Mouse (Mus musculus) fat pad, adult 2 months (tissue): ENCODE data around the gene Eef1akmt3.

Experiments
- DNase-seq: peaks from one replicate; pipeline ENCODE4 v3.0.0-alpha.2; 2011; ENCODE audit warnings: low read depth, low spot score; ENCODE audit errors: extremely low read depth

Gene Eef1akmt3

DNA sequence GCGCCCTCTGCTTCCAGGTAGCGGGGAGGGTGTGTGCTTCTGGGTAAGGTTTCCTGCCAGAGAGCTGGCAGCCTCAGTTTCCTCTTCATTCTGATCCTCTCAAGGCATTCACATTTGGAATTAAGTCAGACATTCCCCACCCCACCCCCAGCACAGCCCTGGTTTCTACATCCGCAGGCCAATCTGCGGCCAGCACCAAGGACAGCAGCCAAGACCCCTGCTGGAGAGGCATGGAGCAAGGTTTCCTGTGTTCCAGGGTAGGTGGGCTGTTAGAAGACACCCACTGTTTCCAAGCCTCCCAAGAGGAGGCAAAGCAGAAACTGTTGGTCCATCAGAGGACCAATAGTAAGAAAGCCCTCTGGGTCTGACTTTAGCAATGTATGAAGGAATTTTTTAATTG is 13.3 kb upstream of the Eef1akmt3 start:
- DNase-seq, result no peak

DNA sequence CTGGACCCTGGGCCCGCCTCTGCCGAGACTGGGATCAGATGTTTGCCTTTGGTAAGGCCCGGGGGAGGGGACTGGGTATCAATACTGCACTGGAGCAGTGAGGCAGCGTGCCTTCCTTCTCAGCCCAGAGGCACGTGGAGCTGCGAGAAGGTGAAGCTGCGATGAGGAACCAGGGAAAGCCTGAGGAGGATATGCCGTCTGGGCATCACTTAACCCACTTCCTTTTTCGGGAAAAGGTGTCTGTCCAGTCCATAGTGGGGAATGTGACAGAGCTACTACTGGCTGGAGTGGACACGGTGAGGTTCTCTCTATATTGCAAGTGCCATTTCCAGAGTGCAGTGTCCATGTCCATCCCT is 8.8 kb upstream of the Eef1akmt3 start:
- no peak for DNase-seq

DNA sequence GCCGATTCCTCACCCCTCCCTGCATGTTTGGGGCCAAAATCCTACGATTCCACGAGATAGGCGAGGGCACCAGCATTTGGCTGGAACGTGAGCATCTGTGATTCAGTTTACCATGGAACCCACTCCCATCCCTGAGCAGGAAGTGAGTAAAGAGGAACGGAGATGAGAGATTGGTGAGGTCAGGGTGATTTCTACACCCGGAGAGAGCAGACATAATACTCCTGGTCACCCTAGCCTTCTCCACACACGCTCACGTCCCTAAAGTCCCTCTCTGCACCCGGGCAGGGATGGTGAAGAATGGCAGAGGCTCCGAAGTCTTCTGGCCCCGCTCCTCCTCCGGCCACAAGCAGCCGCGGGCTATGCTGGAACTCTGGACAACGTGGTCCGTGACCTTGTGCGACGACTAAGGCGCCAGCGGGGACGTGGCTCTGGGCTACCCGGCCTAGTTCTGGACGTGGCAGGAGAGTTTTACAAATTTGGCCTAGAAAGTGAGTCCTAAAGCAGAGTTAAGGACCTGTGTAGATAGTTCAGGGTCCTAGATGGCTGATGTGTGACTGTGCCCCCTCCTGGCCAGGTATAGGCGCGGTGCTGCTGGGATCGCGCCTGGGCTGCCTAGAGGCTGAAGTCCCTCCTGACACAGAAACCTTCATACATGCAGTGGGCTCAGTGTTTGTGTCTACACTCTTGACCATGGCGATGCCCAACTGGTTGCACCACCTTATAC is 8.2 kb upstream of the Eef1akmt3 start:
- no peak for DNase-seq

DNA sequence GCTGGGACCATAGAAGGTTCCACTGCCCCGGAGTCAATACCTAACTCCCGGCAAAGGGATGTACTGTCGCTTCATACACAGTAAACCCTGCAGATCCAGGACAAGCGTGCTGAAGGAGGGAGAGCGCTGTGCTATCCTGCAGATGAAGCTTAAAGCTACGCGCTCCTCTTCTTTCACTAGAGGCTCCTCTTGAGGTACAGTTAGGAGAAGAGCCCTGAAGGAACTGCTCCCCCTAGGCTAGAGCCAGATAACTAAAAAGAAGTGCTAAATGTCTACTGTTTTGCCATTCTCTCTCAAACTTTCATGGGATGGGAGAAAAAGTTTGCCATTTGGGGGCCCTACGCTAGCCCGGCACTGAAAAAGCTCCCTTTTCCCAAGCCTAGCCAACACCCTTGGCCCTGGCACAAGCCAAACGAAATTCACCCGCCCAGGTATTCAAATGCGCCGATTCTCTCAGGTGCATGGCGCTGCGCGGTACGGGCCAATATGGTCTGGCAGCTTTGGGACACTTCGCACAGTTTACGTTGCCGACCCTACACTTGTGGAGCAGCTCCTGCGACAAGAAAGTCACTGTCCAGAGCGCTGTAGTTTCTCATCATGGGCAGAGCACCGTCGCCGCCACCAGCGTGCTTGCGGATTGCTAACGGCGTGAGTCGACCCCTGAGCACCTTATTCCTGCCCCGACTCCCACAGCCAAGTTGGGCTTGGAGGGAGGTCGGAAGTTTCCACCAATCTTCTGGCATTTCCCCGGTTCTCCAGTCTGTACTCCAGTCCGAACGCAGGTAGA is 7.5 kb upstream of the Eef1akmt3 start:
- no peak for DNase-seq

DNA sequence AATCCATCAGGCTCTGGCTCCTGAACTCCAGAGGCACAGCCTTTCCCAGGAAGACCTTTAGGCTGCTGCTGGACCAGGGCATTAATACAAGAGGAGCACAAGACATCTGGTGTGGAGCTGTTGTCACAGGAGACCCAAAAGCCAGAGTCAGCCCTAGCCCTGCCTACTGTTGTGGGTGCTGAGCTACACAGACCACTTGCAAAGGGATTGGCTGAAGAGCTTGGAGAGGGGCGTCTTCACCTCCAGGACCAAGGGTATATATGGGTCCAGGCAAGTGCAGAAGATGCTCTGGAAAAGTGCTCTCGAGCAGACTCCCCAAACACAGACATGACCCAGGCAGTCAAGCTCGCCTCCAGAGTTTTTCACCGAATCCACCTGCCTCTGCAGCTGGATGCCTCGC is 6.6 kb upstream of the Eef1akmt3 start, which contains the start of gene Cyp27b1:
Cyp27b1 (plus strand) TSS at position 297 of the 400 bp plus-strand sequence.
- DNase-seq, result no peak

DNA sequence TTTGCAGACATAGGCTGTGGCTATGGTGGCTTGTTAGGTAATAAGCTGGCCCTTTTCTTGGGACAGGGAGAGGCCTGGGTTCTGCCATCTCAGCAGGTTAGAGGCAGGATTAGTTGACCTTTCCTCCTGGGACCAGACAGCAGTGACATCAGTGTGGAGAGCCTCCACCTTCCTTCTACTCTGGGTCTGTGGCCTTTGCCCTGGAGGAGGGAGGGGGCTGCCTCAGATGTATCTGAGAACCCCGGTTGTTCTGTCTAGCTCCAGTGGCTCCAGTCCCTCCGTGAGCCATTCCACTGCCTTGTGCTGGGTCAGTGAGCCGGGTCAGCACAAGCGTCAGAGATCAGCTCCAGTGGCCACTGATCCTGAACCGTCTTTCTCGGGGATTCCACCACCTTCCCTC is 1.9 kb upstream of the Eef1akmt3 start:
- no peak for DNase-seq

DNA sequence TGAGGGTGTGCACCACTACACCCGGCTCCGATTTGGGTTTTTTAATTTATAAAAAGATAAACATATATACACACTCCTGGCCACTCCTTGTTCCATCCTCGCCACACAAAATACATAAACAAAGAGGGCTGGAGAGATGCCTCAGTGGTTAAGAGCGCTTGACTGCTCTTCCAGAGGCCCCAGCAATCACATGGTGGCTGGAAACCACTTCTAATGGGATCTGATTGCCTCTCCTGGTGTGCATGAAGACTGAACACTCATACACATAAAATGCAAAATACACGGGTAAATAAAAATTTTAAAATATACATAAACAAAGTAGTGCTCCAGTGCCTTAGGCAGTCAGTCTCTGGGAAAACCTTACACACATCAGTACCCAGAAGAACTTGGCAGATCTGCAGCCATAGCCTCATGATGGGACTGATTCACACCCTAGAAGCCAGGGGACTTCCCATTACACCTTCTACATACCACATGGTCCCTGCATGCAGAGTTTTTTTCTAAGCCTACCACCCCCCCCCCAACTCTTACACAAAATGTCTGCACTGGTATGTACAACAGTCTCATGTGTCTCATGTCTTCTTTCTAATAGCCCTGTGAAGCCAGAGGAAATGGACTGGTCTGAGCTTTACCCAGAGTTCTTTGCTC is 1.3 kb upstream of the Eef1akmt3 start:
- no peak for DNase-seq

DNA sequence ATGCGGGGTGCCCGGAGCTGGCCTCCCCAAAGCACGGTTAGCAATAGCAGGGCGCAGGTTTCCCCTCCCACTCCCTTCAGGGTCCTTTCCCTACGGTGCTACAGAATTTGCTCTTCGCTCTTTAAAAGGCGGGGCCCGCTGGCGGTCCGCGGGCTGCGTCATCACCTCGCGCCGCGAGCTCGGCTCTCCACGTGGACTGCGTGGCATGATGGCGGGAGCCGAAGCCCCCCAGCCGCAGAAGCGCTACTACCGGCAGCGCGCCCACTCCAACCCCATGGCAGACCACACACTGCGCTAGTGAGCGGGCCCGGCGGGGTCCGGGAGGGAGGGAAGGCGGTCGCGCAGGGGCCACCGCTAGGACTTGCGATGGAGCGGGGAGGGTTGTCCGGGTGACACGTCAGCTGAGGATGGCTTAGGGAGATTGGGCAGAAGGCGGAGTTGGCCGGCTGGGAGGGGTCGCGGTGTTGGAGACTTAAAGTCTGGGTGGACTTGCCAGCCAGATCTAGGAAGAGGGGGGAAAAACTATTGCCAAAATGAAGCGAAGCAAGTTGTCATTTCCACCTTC is 543 bp upstream of the Eef1akmt3 start:
- no peak for DNase-seq

DNA sequence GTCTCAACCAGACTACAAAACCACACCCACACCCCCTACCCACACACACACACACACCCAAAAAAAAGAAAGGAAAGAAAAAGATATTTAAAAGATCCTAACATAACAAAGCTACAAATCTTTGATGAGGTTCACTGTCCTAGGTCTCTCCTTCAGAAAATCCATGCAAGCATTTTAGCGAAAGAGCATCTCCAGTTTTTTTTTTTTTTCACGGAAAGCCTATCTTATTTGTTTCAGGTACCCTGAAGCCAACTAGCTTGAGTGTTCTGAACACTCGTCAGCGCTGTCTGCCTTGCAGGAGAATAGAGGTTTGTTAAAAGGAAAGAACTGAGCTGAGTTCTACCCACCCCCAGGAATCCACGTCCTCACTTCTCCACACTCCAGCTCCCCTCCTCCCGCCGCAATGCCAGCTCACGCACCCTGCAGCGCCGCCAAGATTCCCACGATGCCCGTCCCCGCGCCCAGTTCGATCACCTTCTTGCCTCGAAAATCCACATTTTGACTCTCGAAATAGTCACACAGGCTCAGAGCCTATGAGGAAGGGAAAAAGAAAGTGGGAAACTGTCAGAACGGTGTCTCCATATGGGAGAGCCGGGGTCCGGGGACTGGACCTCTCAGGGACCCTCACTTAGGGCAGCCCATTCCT is 621 bp downstream of the Eef1akmt3 start:
- DNase-seq, result no peak

DNA sequence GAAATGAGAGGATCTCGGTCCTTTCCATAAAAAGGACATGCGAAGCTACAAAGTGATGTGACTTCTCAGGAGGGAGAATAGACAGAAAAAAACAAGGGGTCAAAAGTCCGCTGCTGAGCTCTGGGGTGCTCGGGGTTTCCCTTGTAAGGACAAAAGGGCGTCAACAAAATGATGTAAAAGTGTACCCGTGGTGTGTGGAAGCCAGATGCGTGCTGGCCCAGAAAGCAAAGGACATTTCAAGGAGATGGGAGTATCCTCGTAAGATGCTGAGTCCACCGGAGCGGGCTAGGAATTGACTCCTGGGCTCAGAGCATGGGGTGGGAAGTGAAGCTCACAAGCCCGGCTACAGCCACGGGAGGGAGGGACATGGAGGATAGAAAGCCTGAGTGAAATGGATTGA is 3.7 kb downstream of the Eef1akmt3 start:
- DNase-seq, result no peak

DNA sequence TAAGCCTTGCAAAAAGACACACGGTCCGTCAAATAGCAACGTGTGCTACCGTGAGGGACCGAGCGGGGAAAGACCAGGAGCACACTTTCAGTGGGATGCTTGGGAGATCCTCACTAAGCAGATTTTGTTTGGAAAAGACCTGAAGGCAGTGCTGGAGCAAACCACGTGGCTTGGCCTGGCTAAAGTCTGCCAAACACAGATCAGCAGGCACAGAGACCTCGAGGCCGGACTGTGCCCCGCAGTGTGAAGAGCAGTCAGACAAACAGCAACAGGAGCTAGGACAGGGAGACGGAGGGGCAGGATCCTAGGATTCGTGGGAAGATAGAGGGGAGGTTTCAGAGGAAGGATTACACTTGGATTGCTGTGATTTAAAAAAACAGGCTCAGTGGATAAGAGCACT is 5.0 kb downstream of the Eef1akmt3 start:
- DNase-seq, result no peak

DNA sequence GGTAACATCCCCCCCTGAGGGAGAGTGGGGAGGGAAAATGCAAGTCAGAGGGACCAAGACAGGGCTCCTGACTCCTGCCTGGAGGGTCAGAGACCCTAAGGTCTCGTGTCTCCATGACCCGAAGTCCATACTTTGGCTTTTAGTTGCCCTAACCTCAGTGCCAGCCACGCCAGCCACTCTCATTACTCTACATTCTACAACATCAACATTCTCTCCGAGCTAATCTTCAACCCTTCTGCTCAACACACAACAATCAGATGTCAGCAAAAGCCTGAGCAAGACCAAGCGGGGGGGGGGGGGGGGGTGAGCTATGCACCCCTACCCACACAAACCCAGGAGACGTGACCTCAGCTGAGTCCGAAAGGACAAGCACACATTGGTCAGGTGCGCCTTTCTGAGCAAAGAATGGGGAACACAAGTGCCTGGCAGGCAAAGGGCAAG is 8.0 kb downstream of the Eef1akmt3 start:
- DNase-seq, result no peak

DNA sequence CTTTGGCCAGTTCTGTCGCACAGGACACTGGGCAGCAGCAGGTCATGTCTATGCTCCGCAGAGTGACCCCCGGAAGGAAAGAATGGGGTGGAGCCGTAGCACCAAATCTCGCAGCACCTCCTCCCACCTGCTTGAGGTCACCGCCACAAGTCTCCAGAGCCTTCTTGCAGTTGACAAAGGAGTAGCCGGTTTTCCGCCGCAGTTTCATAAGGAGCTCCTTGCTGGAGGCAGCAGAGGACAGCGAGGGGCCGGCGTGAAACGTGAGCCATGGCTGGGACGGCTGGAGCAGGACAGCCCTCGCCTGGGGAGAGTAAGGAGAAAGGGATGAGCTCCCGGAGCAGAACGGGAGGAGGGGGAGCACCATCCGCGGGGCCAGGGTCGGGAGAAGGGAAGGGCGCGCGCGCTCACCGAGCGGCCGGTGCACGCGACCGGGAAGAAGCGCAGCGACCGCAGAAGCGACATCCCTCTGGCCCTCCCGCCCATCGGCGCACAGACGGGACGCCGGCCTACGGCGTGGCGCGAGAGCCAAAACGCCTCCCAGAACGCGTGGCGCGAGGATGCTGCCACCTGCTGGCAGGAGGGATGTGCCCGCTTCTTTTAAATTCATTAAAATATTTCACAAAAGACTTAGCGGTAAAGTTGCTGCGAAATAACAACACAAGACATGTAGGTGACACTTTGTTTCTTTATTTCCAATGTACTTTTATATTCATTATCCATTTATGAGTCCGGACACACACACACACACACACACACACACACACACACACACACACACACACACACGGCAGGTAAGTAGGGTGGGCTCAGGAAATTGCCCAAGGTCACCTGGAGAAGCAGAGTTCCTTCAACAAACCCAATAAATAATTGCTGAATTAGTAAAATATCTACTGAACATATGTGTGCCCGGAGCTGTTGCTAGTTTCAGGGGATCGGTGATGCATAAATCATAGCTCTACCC is 10.7 kb downstream of the Eef1akmt3 start, which contains the start of gene Tsfm:
Tsfm (minus strand) TSS at position 505 of the 961 bp plus-strand sequence.
- peak; percentile 18 for DNase-seq

DNA sequence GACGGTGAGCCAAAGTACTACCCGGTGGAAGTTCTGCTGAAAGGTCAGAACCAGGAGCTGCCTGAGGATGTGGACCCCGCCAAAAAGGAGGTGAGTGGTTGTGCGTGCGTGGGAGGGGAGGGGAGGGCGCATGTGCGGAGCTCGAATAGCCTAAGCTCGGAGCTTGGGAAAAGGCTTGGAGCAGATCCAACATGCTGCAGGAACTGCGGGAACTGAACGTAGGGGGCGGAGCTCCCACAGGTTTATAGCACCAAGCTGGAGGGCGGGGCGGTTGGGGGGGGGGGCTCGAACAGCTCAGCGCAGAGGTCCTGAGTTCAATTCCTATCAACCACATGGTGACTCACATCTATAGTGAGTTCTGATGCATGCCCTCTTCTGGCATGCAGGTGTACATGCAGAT is 22.9 kb downstream of the Eef1akmt3 start:
- DNase-seq, result no peak

DNA sequence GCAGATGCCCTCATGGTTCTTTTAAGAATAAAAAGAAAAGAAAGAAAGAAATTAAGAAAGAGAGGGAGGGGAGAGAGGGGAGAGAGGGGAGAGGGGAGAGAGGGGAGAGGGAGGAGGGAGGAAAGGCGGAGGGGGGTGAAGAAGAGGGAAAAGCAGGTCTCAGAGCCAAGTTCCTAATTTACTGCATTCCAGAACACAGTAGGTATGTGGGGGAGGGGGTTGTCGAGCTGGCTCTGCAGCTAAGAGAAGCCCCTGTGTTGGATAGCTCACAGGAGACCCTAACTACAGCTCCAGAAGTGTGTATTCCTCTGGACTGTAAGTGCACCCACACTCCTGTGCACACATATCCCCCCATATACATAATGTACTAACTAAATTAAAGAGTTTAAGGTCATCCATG is 24.2 kb downstream of the Eef1akmt3 start:
- DNase-seq, result no peak

DNA sequence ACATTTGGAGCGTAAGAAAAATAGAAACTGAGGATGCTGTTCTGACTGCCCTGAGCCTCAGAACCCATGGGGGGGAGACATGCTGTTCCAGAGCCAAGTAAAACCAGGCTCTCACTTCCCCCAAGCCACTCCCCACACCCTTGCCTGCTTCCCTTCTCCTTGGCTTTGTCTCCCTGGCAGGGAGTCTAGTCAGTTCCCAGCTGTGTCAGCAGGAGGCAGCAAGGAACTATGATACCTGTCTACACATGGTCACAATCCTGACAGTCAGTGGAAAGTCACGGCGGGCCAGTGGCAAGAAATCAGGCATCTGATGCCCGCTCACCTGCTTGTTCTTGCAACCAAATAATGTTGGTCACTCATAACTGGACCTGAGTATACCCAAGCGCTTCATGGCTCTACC is 24.8 kb downstream of the Eef1akmt3 start:
- DNase-seq, result no peak

DNA sequence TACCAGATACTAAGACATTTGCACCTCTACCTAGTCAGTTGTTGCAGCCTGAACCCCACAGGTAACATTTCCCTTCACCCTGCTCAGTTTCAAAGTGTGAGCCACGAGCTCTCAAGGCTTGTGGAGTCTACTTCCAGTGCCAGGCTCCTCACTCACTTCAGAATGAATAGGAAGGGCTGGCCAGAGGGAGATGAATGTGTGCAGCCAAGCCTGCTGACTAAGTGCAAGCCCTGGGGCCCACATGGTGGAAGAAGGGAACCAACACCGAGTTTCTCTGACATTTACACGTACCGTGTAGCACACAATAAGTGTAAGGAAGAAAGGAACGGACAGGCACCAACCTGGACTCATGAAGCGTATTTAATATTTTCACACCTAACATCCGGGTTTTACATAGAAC is 37.5 kb downstream of the Eef1akmt3 start:
- DNase-seq, result no peak

DNA sequence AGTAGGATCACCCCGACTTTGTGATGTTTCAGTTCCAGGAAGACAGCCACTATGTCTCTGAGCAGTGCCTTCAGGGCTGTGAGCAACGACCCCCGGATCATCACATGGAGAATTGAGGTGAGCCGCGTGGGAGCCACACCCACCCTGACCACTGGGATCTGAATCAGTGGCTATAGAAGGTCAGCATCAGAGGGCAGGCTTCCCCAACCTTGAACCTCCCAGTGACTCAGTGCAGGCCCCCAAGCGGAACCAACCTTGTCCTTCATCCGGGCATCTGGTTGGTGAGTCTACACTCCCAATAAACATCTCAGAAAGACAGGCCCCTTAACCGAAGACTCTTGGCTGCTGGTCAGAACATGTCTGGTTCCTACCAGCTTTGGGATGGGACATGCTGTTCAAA is 38.0 kb downstream of the Eef1akmt3 start:
- no peak for DNase-seq

DNA sequence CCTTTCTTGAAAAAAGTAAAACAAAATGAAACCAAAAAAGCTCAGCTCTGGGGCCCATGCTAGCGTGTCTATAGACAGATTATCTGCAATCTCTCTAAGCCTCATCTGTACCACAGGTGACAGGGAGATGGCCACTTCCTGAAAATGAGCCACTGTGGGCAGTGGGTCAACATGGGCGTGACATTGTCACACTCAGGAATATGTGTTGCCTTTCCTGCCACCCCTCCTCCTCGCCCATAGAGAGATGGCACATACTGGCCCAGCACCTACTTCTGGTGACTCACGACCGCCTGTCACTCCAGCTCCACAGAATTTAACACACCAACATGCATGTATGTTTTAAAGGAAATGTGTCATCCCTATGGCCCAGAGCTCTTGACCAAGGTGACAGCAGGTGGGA is 38.5 kb downstream of the Eef1akmt3 start:
- DNase-seq, result no peak

DNA sequence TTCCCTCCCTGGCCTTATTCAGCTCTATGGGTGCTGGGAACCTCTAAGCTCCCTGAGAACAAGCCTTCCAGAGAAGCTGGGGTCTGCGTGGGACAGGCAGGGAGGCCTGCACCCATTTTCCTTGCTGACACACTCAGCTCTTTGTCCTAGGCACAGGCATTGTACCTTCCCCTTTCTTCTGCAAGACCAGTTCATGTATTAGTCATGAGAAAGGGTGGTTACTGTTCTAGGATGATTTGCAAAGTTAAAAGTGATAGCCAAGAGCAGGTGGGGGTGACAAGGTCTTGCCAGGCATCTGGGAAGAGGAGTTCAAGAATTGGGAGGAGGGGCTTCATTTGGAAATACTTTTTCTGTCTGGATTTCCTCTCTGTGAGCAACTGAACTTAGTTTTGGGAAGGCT is 39.3 kb downstream of the Eef1akmt3 start:
- no peak for DNase-seq
